Mouse (Mus musculus) intestine, postnatal 0 days (tissue): ENCODE results near the gene Mtss1l. TPM values are rescaled to one million over a fixed set of nuclear protein-coding genes. Genes with fewer than 3 reads are reported as not detected.
"Not testable (repeated sequence)": the region's sequence is repeated elsewhere in the genome, so short reads cannot be mapped to it uniquely, and the experiment has no call there.

Experiments
- ATAC-seq: fragments of 200-750 bp; cut with Nextera tagmentation; 2 replicates; pipeline ENCODE4 v1.8.0; 2017; ENCODE audit warnings: mild to moderate bottlenecking, moderate TSS enrichment, moderate library complexity
- H3K27ac ChIP-seq: fragments of 300-500 bp; sonication (generic); 2 replicates; pipeline ENCODE4 v1.5.1; 2014; ENCODE audit warnings: mild to moderate bottlenecking, low read depth, low read length, moderate library complexity
- H3K27me3 ChIP-seq: fragments of 300-500 bp; sonication (generic); replicated peaks from 2 replicates; pipeline ENCODE4 v1.6.1; 2014; ENCODE audit warnings: low read length, mixed read lengths; ENCODE audit not compliant: control insufficient read depth, insufficient read depth
- H3K36me3 ChIP-seq: fragments of 300-500 bp; sonication (generic); 2 replicates; pipeline ENCODE4 v1.6.1; 2014; ENCODE audit warnings: mild to moderate bottlenecking, moderate library complexity; ENCODE audit not compliant: control insufficient read depth, insufficient read depth
- H3K4me1 ChIP-seq: fragments of 300-500 bp; sonication (generic); replicated peaks from 2 replicates; pipeline ENCODE4 v1.6.1; 2014; ENCODE audit warnings: antibody characterized with exemption, low read length, mixed read lengths; ENCODE audit not compliant: control insufficient read depth, insufficient read depth
- H3K4me2 ChIP-seq: fragments of 300-500 bp; sonication (generic); replicated peaks from 2 replicates; pipeline ENCODE4 v1.6.1; 2014; ENCODE audit warnings: low read depth, mild to moderate bottlenecking, moderate library complexity
- H3K4me3 ChIP-seq: fragments of 300-500 bp; sonication (generic); 2 replicates; pipeline ENCODE4 v1.5.1; 2014; ENCODE audit warnings: low read depth, low read length
- H3K9ac ChIP-seq: fragments of 300-500 bp; sonication (generic); 2 replicates; pipeline ENCODE4 v1.6.1; 2014; ENCODE audit warnings: mild to moderate bottlenecking, low read depth, low read length
- H3K9me3 ChIP-seq: fragments of 300-500 bp; sonication (generic); 2 replicates; pipeline ENCODE4 v1.6.1; 2016; ENCODE audit warnings: mixed run types; ENCODE audit not compliant: control insufficient read depth
- CTCF ChIP-seq: sonication (generic); IDR thresholded peaks from 2 replicates; pipeline ENCODE4 v1.5.1; 2016; ENCODE audit warnings: low read depth, mild to moderate bottlenecking, control low read depth, antibody characterized with exemption, moderate library complexity
- WGBS: fragments of 180-500 bp; shearing (Covaris S2); extraction: QIAGEN DNeasy Blood & Tissue Kit; methylation state at CpG from one replicate; pipeline ENCODE4 v1.1.7; 2014; 5-methylcytosine and 5-hydroxymethylcytosine counted together
- polyA plus RNA-seq: library from polyadenylated mRNA; unstranded; fragments of >200 nt; fragmentation: Nextera tagmentation; extraction: Ambion mirVana; gene quantifications from 2 replicates; pipeline ENCODE4 v1.2.1, GENCODE M21; 2015

Mtss1l gene
- polyA plus RNA-seq, 1 experiment from 2014 or later: 4.4 TPM

DNA sequence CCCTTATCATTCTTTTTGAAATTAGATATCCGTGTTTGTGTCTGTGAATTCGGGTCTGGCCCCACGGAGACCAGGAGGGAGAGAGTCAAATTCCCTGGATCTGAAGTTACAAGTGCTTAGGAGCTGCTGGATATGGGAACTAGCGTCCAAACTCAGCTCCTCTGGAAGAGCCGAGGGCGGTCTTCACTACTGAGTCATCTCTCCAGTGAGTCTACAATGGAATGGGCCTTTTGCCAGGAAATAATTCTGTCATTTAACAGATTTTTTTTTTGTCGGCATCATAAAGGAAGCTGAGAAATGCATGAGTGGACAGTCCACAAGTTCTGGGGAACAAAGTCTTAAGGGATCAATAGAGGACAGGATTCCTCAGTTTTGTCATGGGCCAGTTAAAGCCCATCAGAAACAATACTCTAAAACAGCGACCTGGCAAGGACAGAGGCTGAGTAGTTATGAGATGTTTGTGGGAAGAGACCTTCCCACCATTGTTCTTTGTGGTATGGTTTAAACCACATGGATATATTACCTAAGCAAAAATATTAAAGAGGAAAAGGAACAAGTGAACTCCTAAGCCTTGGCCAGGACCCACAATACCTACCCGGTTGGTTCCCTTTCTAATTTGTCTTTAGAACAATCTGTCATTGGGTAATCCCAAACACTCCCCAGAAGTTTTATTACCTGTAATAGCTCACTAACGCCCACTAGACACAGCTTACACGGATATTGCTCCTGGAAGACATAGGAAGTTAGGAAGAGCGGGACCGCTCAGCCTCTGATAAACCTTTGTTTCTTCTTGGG is 58.8 kb downstream of the Mtss1l start:
- Histone ChIP-seq H3K27ac (no peak overlapping the region), H3K4me1 (no peaks in the 10 kb centered on the region), H3K4me2 (no peak overlapping the region), H3K4me3 (no peak overlapping the region), H3K27me3 (no peaks in the 10 kb centered on the region), H3K9ac (no peak overlapping the region), H3K9me3 (no peaks in the 10 kb centered on the region), H3K36me3 (no peaks in the 10 kb centered on the region)
- 56% methylated on average over 13 of the region's 13 CpGs for WGBS
- peak; percentile 38 for ATAC-seq
- no peak for TF ChIP-seq CTCF

DNA sequence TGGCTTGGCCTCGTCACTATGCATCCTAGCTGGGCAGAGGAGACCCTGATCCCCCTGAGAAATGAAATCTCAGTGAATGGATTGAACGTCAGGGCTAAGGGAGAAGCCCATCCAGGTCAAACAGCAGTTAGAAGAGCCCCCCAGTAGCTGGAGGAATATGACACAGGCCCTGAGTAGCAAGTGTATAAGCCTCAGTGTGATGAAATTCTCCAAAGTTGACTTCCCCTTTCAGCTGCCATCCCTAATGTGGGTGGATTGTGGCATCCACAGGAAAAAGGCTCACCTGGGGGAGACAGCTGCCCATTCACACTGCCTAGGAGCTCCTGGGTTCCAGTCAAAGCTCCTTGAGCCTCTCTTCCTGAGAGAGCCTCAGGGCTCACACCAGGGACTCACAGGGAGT is 64.1 kb downstream of the Mtss1l start:
- no peak for TF ChIP-seq CTCF
- Histone ChIP-seq H3K27me3 (no peaks in the 10 kb centered on the region), H3K4me1 (no peaks in the 10 kb centered on the region; the same call in 1 of the 2 replicates), H3K9ac (no peak overlapping the region), H3K4me3 (no peak overlapping the region), H3K27ac (no peak overlapping the region), H3K9me3 (no peaks in the 10 kb centered on the region), H3K4me2 (no peak overlapping the region), H3K36me3 (no peaks in the 10 kb centered on the region)
- no peak for ATAC-seq
- 81% methylated on average over 2 of the region's 2 CpGs for WGBS

DNA sequence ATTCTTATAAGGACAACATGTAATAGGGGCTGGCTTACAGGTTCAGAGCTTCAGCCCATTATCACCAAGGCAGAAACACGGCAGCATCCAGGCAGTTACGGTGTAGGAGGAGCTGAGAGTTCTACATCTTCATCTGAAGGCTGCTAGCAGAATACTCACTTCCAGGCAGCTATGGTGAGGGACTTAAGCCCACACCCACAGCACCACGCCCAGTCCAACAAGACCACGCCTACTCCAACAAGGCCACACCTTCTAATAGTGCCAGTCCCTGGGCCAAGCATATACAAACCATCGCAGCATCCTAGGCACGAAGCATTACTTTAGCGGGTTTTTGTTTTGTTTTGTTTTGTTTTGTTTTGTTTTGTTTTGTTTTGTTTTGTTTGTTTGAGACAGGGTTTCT is 65.2 kb downstream of the Mtss1l start:
- not testable (repeated sequence) for H3K36me3 ChIP-seq, H3K4me3 ChIP-seq, H3K27ac ChIP-seq, H3K4me2 ChIP-seq, H3K4me1 ChIP-seq, H3K9me3 ChIP-seq, ATAC-seq, H3K9ac ChIP-seq, H3K27me3 ChIP-seq
- WGBS: 70% methylated on average over 7 of the region's 7 CpGs

DNA sequence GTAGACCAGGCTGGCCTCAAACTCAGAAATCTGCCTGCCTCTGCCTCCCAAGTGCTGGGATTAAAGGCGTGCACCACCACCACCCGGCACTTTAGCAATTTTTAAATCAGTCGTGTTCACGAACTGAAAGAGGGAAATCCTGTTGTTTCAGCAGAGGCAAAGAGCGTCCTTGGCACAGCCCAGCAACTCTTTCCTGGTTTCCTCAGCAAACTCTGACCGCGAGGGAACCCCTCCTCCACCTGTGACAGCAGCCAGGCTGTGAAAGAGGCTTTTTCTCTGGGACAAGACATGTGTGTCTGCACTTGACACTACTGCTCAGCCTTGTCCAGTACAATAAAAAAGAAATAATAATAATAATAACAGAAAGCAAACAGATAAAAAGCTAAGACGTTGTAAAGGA is 65.7 kb downstream of the Mtss1l start:
- H3K27ac ChIP-seq: no peak overlapping the region
- no peak overlapping the region for H3K9ac ChIP-seq
- no peak overlapping the region for H3K4me3 ChIP-seq
- no peak overlapping the region for H3K4me2 ChIP-seq
- no peaks in the 10 kb centered on the region for H3K9me3 ChIP-seq
- no peak for ATAC-seq
- H3K4me1 ChIP-seq: no peaks in the 10 kb centered on the region; the same call in 1 of the 2 replicates
- no peak for TF ChIP-seq CTCF
- WGBS: 50% methylated on average over 8 of the region's 8 CpGs
- H3K36me3 ChIP-seq: no peaks in the 10 kb centered on the region
- H3K27me3 ChIP-seq: no peaks in the 10 kb centered on the region

DNA sequence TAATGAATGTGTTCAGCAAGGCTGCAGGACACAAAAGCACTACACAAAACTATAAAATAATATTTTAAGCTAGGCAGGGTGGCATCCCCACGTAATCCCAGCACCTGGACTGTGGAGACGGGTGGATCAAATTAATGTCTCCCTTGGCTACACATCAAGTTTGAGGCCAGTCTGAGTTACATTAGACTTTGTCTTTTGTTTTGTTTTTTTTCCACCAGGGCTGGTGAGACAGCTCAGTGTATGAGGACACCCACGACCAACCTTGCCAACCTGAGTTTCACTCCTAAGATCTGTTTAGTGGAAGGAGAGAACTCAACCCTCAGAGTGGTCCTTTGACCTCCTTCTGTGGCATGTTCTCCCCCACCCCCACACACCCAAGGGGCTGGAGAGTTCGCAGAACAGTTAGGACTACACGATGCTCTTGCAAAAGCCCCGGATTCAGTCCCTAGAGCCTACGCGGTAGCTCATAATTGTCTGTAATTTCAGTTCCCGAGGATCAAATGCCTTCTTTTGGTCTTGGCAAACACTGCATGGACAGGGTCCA is 66.2 kb downstream of the Mtss1l start:
- Histone ChIP-seq H3K4me2 (no peak overlapping the region), H3K9ac (no peak overlapping the region), H3K36me3 (no peaks in the 10 kb centered on the region), H3K9me3 (no peaks in the 10 kb centered on the region), H3K4me3 (no peak overlapping the region), H3K27me3 (no peaks in the 10 kb centered on the region), H3K27ac (no peak overlapping the region), H3K4me1 (no peaks in the 10 kb centered on the region; the same call in 1 of the 2 replicates)
- no peak for TF ChIP-seq CTCF
- no peak for ATAC-seq
- WGBS: 86% methylated on average over 9 of the region's 9 CpGs

DNA sequence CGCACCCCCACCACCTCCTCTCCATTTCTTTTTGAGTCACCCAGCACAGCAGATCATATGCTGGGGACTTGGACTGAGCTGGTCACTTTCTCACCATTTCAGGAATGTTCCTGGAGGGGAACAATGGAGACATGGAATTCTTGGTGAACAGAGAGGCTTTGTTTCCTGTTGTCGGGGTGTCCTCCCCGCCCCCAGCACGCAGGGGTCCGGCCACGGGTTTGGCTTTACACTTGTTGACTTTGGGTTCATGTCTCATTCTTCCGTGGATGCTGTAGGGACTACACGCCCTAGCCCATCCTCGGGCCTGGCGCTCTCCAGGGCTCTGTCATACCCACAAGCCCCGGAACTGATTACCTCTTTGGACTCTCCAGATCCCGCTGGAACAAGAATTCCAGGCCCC is 67.7 kb downstream of the Mtss1l start:
- no peaks in the 10 kb centered on the region for H3K27me3 ChIP-seq
- H3K9me3 ChIP-seq: no peaks in the 10 kb centered on the region
- no peak for TF ChIP-seq CTCF
- no peaks in the 10 kb centered on the region for H3K36me3 ChIP-seq
- ATAC-seq: no peak
- H3K27ac ChIP-seq: no peak overlapping the region
- H3K9ac ChIP-seq: no peak overlapping the region
- peaks cover 3% of the 10 kb centered on the region; the same call in 1 of the 2 replicates for H3K4me1 ChIP-seq
- no peak overlapping the region for H3K4me2 ChIP-seq
- H3K4me3 ChIP-seq: no peak overlapping the region
- WGBS: 65% methylated on average over 12 of the region's 12 CpGs
